Mouse (Mus musculus): ENCODE results near the gene Azi2. TPM values are rescaled to one million over a fixed set of nuclear protein-coding genes. Genes with fewer than 3 reads are reported as not detected.

The Azi2 gene
- polyA plus RNA-seq, 1 experiment from 2014 or later = 68.6 TPM

DNA sequence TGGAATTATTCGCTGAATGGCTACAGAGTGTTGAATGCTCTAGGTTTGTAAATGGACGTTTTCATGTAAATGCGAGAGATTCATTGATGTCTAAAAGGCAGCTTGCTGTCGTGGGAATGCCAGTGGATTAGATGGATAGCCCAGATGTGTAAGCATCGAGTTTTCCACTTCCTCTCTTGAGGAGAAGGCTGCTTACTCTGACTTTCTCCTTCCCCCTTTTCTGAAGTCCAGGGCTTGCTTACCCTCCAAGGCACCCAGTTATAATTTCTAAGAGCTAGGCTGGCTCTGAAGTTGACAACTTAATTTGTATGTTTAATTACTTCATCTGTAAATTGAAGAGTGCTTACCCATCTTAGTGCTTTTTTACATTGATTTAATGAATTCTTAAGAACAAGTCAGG lies 1.3 kb downstream of the Azi2 start:
- Histone ChIP-seq H3K9ac (no peak overlapping the region), H3K36me3 (no peaks in the 10 kb centered on the region), H3K27ac (no peak overlapping the region), H3K9me3 (no peaks in the 10 kb centered on the region), H3K4me2 (peak overlapping the region; percentile 75), H3K27me3 (no peaks in the 10 kb centered on the region), H3K4me1 (peaks cover 16% of the 10 kb centered on the region; the same call in 1 of the 2 replicates), H3K4me3 (peak overlapping the region; percentile 60)
- 24% methylated on average over 5 of the region's 5 CpGs for WGBS
- ATAC-seq (ENCODE audit: insufficient number of reproducible peaks, low FRiP score, low TSS enrichment, low read depth) = no peak

DNA sequence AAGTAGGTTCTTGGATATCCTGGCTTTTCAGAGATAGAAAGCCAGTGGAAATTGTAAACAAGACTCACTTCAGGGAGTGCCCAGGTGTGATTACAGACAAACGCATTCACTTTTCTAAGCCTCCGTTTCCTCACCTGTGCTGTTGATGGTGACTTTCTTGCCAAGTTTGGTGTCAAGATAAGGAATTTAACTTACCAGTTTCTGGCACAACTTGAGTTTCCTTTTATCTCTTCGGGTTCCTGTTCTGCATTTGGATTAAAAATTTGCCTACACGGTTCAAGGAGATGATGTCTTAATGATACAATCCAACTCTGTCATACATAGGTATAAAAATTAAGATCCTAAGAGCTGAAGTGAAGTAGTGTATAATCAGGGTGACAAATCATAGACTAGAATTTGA lies 2.4 kb downstream of the Azi2 start:
- 87% methylated on average over 4 of the region's 4 CpGs for WGBS
- Histone ChIP-seq H3K9me3 (no peaks in the 10 kb centered on the region), H3K4me2 (no peak overlapping the region), H3K4me3 (no peak overlapping the region), H3K27me3 (no peaks in the 10 kb centered on the region), H3K9ac (no peak overlapping the region), H3K4me1 (peaks cover 16% of the 10 kb centered on the region; the same call in 1 of the 2 replicates), H3K36me3 (no peaks in the 10 kb centered on the region), H3K27ac (no peak overlapping the region)
- no peak for ATAC-seq (ENCODE audit: insufficient number of reproducible peaks, low FRiP score, low TSS enrichment, low read depth)

DNA sequence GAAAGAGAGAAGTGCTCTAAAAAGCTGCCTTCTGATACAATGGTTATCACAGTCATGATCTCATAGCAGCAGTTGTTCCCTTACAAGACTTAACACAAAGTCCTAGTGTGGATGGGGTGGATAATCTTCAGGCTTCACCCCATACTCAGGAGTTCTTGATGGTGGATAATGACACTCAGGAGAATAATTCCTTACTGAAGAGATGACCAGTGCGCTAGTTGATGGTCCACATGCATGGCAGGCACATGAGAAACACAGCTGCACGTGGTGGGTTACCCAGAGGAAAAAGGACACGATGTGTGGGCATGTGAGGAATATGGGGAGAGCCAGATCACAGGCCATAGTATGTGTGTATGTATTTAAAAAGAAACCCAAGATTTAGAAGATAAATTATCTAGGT lies 3.3 kb downstream of the Azi2 start:
- H3K4me2 ChIP-seq = no peak overlapping the region
- no peaks in the 10 kb centered on the region for H3K9me3 ChIP-seq
- ATAC-seq (ENCODE audit: insufficient number of reproducible peaks, low FRiP score, low TSS enrichment, low read depth) = no peak
- WGBS = 96% methylated on average over 3 of the region's 3 CpGs
- no peaks in the 10 kb centered on the region for H3K27me3 ChIP-seq
- H3K27ac ChIP-seq = no peak overlapping the region
- peaks cover 4% of the 10 kb centered on the region; the same call in 1 of the 2 replicates for H3K36me3 ChIP-seq
- H3K4me3 ChIP-seq = no peak overlapping the region
- H3K9ac ChIP-seq = no peak overlapping the region
- H3K4me1 ChIP-seq = peaks cover 16% of the 10 kb centered on the region; the same call in 1 of the 2 replicates

GRCm38 (mm10) chr9:118045011-118045533 lies 4.8 kb downstream of the Azi2 start:
- Histone ChIP-seq H3K4me1 (peaks cover 14% of the 10 kb centered on the region; the same call in 1 of the 2 replicates), H3K27me3 (no peaks in the 10 kb centered on the region), H3K9ac (no peak overlapping the region), H3K9me3 (no peaks in the 10 kb centered on the region), H3K36me3 (peaks cover 7% of the 10 kb centered on the region), H3K4me3 (no peak overlapping the region), H3K4me2 (no peak overlapping the region), H3K27ac (no peak overlapping the region)
- no peak for ATAC-seq (ENCODE audit: insufficient number of reproducible peaks, low FRiP score, low TSS enrichment, low read depth)
- WGBS = 70% methylated on average over 1 of the region's 1 CpGs

DNA sequence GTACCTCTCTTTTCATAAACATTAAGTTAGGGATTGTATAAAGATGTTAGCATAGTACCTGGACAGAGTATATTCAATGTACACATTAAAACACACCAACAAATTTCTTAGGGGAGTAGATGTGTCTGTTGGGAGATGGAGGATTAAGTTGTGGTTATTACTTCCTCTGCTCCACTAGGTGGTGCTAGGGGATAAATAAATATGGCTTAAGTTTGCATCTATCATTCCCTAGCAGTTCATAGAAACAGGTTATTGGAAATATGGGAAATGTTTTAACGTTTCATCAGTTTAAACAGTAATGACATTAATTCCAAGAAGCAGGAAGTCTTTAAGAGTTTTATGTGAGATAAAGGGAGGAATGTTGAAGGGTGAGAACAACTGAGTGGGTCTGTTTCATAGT lies 13.0 kb downstream of the Azi2 start:
- H3K36me3 ChIP-seq = peaks cover 33% of the 10 kb centered on the region
- H3K9me3 ChIP-seq = no peaks in the 10 kb centered on the region
- no peak for ATAC-seq (ENCODE audit: insufficient number of reproducible peaks, low FRiP score, low TSS enrichment, low read depth)
- no peaks in the 10 kb centered on the region for H3K4me1 ChIP-seq
- no peak overlapping the region for H3K4me2 ChIP-seq
- no peak overlapping the region for H3K9ac ChIP-seq
- WGBS = 26% methylated on average over 1 of the region's 1 CpGs
- H3K27me3 ChIP-seq = no peaks in the 10 kb centered on the region
- no peak overlapping the region for H3K4me3 ChIP-seq
- no peak overlapping the region for H3K27ac ChIP-seq

DNA sequence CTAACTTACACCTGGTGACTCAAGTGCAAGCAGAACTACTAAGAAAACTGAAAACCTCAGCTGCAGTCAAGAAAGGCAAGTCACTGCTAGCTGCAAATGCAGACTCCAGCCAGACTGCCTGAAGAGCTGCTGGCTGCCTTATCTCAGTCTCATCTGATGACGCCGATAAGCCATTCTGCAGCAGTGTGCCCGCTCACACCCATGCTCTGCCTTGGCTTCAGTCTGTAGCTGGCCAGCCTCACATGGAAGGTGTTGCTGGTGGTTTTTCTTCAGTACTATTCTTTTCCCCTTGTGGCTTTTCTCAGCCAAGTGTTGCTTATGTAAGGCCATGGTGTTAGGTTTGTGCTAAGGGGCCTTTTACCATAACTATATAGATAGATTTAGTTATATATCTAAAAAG lies 18.8 kb downstream of the Azi2 start:
- WGBS = 68% methylated on average over 3 of the region's 3 CpGs
- Histone ChIP-seq H3K9me3 (no peaks in the 10 kb centered on the region), H3K27me3 (no peaks in the 10 kb centered on the region), H3K27ac (0 out of 2 replicates have a peak overlapping the region, but pooled peaks have one; percentile 12), H3K4me1 (no peaks in the 10 kb centered on the region), H3K9ac (no peak overlapping the region), H3K36me3 (peaks cover 33% of the 10 kb centered on the region), H3K4me2 (no peak overlapping the region), H3K4me3 (no peak overlapping the region)
- ATAC-seq (ENCODE audit: insufficient number of reproducible peaks, low FRiP score, low TSS enrichment, low read depth) = no peak

DNA sequence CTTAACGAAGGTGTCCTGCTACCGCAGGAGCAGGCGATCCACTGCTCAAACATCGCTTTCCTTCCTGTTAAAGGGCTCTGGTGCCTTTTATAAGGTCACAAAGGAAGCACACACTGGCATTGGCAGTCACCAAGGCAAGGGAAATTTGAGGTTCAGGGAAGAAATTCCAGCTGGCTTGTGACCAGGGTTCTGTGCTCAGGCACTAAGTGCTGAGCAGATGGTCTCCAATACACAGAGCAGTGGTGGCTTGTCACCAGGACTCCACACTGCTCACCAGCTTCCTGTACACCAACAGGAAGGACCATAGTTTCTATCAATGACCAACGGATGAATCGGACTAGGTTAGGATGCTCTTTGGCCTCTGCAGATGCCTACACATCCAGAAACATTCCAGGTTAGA lies 30.1 kb downstream of the Azi2 start:
- Histone ChIP-seq H3K27ac (no peak overlapping the region), H3K4me1 (no peaks in the 10 kb centered on the region), H3K9ac (no peak overlapping the region), H3K4me3 (no peak overlapping the region), H3K4me2 (no peak overlapping the region), H3K36me3 (peaks cover 36% of the 10 kb centered on the region), H3K27me3 (no peaks in the 10 kb centered on the region), H3K9me3 (no peaks in the 10 kb centered on the region)
- WGBS = 79% methylated on average over 6 of the region's 6 CpGs
- ATAC-seq (ENCODE audit: insufficient number of reproducible peaks, low FRiP score, low TSS enrichment, low read depth) = no peak

DNA sequence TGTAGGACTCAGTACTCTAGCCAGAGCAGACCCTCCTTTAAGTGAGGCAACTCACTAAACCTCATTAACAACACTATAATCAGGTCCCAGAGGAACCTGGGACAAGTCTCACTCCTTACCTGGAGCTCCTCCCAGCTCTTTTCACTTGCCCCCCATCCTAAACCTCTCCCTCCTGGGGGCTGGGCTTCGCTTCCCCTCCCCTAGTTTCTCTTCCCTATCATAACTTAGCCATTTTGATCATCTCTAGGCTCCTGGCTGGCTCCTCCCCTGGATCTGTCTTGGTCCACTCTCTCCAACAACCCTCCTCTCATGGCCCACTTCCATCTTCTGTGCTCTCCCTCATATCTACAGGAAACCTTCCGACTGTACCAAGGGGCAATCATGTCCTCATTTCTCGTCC lies 31.0 kb downstream of the Azi2 start:
- H3K9ac ChIP-seq = no peak overlapping the region
- WGBS = 83% methylated on average over 3 of the region's 3 CpGs
- no peaks in the 10 kb centered on the region for H3K9me3 ChIP-seq
- no peaks in the 10 kb centered on the region for H3K4me1 ChIP-seq
- H3K4me2 ChIP-seq = no peak overlapping the region
- ATAC-seq (ENCODE audit: insufficient number of reproducible peaks, low FRiP score, low TSS enrichment, low read depth) = no peak
- H3K4me3 ChIP-seq = no peak overlapping the region
- H3K36me3 ChIP-seq = peaks cover 30% of the 10 kb centered on the region
- H3K27me3 ChIP-seq = no peaks in the 10 kb centered on the region
- H3K27ac ChIP-seq = no peak overlapping the region

- Histone ChIP-seq H3K36me3 (peaks cover 24% of the 10 kb centered on the region), H3K9ac (no peak overlapping the region), H3K4me2 (no peak overlapping the region), H3K27ac (no peak overlapping the region), H3K4me3 (no peak overlapping the region), H3K9me3 (no peaks in the 10 kb centered on the region), H3K27me3 (no peaks in the 10 kb centered on the region), H3K4me1 (no peaks in the 10 kb centered on the region)
- no peak for ATAC-seq (ENCODE audit: insufficient number of reproducible peaks, low FRiP score, low TSS enrichment, low read depth)
- WGBS = 68% methylated on average over 5 of the region's 5 CpGs
Measured at GRCm38 (mm10) chr9:118072101-118072500, 31.8 kb downstream of the Azi2 start.

GRCm38 (mm10) chr9:118073358-118073757 lies 33.1 kb downstream of the Azi2 start:
- WGBS = 87% methylated on average over 3 of the region's 3 CpGs
- H3K36me3 ChIP-seq = peaks cover 16% of the 10 kb centered on the region
- no peak overlapping the region for H3K9ac ChIP-seq
- no peak overlapping the region for H3K4me2 ChIP-seq
- no peak overlapping the region for H3K27ac ChIP-seq
- H3K27me3 ChIP-seq = no peaks in the 10 kb centered on the region
- H3K4me3 ChIP-seq = no peak overlapping the region
- H3K9me3 ChIP-seq = no peaks in the 10 kb centered on the region
- ATAC-seq (ENCODE audit: insufficient number of reproducible peaks, low FRiP score, low TSS enrichment, low read depth) = no peak
- H3K4me1 ChIP-seq = no peaks in the 10 kb centered on the region

DNA sequence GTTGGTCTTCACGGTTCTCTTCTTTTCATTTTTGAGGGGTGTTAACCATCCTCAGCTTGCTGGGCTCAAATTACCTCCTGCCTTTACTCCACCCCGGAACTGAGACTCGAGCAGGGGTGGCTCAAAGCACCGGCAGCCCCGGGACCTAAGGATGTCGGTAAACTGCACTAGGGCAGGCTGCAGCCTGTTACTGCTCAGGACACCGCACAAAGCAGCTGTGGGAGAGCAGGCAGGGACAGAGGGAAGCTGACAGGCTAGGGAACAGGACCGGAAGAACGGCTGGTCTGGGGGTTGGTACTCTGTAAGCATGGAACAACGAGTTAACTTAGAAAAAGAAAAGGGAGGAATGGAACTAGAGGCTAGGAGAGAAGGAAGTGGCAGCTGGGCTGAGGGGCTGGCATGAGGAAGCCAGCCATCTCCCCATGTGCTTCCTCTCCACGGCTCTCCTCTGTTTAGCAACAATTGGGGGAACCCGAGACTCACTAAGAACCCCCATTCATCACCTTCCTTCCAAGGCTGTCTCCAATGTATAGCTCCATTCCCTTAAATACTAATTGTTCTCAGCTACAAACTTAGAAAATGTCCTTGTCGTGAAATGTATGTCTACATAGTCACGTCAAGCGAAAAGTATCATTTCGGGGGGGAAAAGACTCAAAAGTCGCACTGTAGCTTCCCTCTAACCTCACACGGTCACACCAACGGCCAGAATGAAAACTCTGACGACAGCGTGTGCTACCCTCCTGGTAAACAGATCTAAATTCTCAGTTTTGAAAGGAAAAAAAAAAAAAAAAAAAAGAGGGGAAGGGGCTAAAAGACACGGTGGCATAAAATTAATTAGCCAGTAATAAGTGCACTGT lies 42.5 kb downstream of the Azi2 start:
- no peaks in the 10 kb centered on the region for H3K9me3 ChIP-seq
- no peak for ATAC-seq (ENCODE audit: insufficient number of reproducible peaks, low FRiP score, low TSS enrichment, low read depth)
- peak overlapping the region; percentile 34 for H3K4me3 ChIP-seq
- 18% methylated on average over 22 of the region's 22 CpGs for WGBS
- H3K4me2 ChIP-seq = peak overlapping the region; percentile 49
- H3K9ac ChIP-seq = no peak overlapping the region
- no peaks in the 10 kb centered on the region for H3K36me3 ChIP-seq
- peak overlapping the region; percentile 28; the same call in 1 of the 2 replicates for H3K27ac ChIP-seq
- no peaks in the 10 kb centered on the region for H3K27me3 ChIP-seq
- H3K4me1 ChIP-seq = peaks cover 6% of the 10 kb centered on the region

DNA sequence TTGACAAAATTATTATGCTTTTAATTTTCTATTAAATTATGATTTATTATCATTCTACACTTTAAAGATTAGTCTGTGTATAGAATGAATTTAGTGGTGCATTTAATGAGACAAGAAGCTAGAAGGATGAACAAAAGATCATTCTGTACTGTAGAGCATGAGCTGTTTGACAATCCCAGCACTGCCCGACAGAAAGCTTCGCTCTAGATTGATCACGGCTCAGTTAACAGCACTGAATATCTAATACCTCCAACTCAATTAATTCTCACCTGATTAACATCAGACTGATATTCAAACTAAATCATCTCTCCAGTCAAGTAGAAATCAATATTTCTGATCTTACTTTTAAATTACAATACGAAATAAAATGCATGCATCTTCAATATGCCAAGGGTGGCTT lies 43.5 kb downstream of the Azi2 start:
- WGBS = 89% methylated on average over 4 of the region's 4 CpGs
- H3K27me3 ChIP-seq = no peaks in the 10 kb centered on the region
- peaks cover 6% of the 10 kb centered on the region for H3K4me1 ChIP-seq
- no peak overlapping the region for H3K4me2 ChIP-seq
- H3K9ac ChIP-seq = no peak overlapping the region
- H3K9me3 ChIP-seq = no peaks in the 10 kb centered on the region
- ATAC-seq (ENCODE audit: insufficient number of reproducible peaks, low FRiP score, low TSS enrichment, low read depth) = no peak
- no peak overlapping the region for H3K4me3 ChIP-seq
- H3K36me3 ChIP-seq = no peaks in the 10 kb centered on the region
- no peak overlapping the region for H3K27ac ChIP-seq
